Mouse (Mus musculus): ENCODE measurements around the gene Naa60. TPM values are rescaled to one million over a fixed set of nuclear protein-coding genes. Genes with fewer than 3 reads are reported as not detected.

The Naa60 gene
- polyA plus RNA-seq, 1 experiment from 2014 or later: 60.6 TPM

DNA sequence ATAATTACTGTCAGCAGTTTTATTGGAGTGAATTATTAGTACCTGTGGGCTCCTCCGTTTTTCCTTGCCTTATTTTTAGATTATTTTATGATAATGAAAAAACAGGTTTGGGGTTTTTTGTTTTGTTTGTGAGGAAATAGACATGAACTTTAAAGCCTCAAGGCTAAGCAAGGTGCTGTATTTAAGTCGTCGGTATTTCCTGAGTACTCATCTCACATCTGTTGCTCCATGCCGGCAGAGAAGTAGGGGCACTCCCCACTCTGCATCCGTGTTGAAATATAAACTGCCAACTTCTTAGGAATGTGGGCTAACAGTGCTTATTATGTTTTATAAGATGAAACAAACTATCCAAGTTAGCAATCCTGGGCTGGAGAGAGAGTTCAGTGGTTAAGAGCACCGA, 23.9 kb downstream of the Naa60 start:
- Histone ChIP-seq H3K36me3 (replicated peaks) (peaks cover 51% of the 10 kb centered on the region), H3K4me2 (no peak overlapping the region), H3K27ac (no peak overlapping the region), H3K9me3 (no peaks in the 10 kb centered on the region), H3K9ac (no peak overlapping the region), H3K4me3 (replicated peaks) (no peak overlapping the region), H3K27me3 (no peaks in the 10 kb centered on the region), H3K4me1 (no peaks in the 10 kb centered on the region)
- no peak for ATAC-seq (ENCODE audit: low FRiP score)
- WGBS: 89% methylated on average over 6 of the region's 6 CpGs

GRCm38 (mm10) chr16:3896553-3896952, 24.4 kb downstream of the Naa60 start:
- no peaks in the 10 kb centered on the region for H3K4me1 ChIP-seq
- 87% methylated on average over 1 of the region's 1 CpGs for WGBS
- H3K27me3 ChIP-seq: no peaks in the 10 kb centered on the region
- ATAC-seq (ENCODE audit: low FRiP score): no peak
- H3K4me3 ChIP-seq (replicated peaks): no peak overlapping the region
- no peak overlapping the region for H3K4me2 ChIP-seq
- H3K9ac ChIP-seq: no peak overlapping the region
- H3K36me3 ChIP-seq (replicated peaks): peaks cover 56% of the 10 kb centered on the region
- H3K27ac ChIP-seq: no peak overlapping the region
- no peaks in the 10 kb centered on the region for H3K9me3 ChIP-seq

GRCm38 (mm10) chr16:3907471-3907870, 35.3 kb downstream of the Naa60 start:
- Histone ChIP-seq H3K9ac (no peak overlapping the region), H3K9me3 (no peaks in the 10 kb centered on the region), H3K4me3 (replicated peaks) (no peak overlapping the region), H3K4me1 (peaks cover 9% of the 10 kb centered on the region), H3K36me3 (replicated peaks) (peaks cover 38% of the 10 kb centered on the region), H3K27ac (no peak overlapping the region), H3K4me2 (no peak overlapping the region), H3K27me3 (no peaks in the 10 kb centered on the region)
- ATAC-seq (ENCODE audit: low FRiP score): no peak
- 78% methylated on average over 2 of the region's 2 CpGs for WGBS

DNA sequence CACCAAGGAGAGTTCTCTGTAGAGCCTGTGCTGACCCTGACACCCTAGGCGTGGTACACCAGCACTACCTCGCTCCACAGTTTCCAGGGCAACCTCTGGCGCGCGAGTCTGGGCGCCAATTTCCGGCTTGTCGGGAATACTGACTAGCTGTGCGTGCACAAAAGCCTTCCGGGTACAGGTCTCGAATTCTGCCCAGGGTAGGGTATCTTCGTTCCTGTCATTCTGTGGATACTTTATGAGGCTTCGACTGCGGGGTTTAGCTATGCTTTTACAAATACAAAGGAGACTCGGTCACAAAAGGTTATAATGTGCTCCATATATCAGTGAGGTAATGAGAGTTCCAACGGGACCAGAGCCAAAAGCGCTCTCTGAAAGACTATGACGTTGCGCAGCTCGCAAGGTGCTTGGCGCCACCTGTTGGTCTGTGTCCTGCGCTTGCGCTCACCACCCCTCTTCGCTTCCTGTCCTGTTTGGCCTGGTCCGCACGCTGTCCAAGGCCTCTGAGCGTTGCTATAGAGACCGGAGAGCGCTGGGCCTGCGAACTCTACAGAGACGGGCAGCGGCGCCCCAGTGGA, 36.4 kb downstream of the Naa60 start, which contains the start of the genes 1700037C18Rik and Cluap1:
Gene 1700037C18Rik (minus strand): TSS at position 153 of the 575 bp plus-strand sequence.
Gene Cluap1 (plus strand): TSS at position 265 of the 575 bp plus-strand sequence.
- Histone ChIP-seq H3K4me3 (replicated peaks) (peak within 1 kb of the TSS; percentile 63), H3K36me3 (replicated peaks) (peaks cover 34% of the 10 kb centered on the region), H3K9ac (peak within 1 kb of the TSS; percentile 73), H3K27me3 (no peaks in the 10 kb centered on the region), H3K4me1 (peaks cover 9% of the 10 kb centered on the region), H3K4me2 (peak within 1 kb of the TSS; percentile 79), H3K9me3 (no peaks in the 10 kb centered on the region), H3K27ac (peak within 1 kb of the TSS; percentile 74)
- ATAC-seq (ENCODE audit: low FRiP score): peak; percentile 97
- WGBS: 0% methylated on average over 33 of the region's 33 CpGs

DNA sequence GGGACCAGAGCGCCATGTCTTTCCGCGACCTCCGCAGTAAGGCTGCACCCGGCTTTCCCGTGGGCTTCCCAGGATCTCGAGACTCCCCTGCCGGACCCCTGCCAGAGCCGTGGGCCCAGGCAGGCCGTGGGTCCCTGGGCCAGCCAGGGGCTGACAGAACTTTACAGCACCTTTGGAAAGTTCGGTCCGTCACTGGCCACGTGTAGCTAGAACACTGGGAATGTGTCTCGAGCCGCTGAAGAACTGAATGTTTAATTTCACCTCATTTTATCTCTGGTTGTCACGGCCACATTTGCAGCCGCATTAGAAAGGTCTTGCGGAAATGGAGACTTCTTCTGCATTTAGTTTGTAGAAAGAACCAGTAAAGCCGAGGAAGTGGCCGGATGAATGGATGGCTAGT, 36.9 kb downstream of the Naa60 start:
- Histone ChIP-seq H3K4me3 (replicated peaks) (peak overlapping the region; percentile 63), H3K4me2 (peak overlapping the region; percentile 79), H3K36me3 (replicated peaks) (peaks cover 33% of the 10 kb centered on the region), H3K4me1 (peaks cover 9% of the 10 kb centered on the region), H3K9ac (peak overlapping the region; percentile 73), H3K27me3 (no peaks in the 10 kb centered on the region), H3K27ac (peak overlapping the region; percentile 74), H3K9me3 (no peaks in the 10 kb centered on the region)
- 10% methylated on average over 20 of the region's 20 CpGs for WGBS
- no peak for ATAC-seq (ENCODE audit: low FRiP score)

DNA sequence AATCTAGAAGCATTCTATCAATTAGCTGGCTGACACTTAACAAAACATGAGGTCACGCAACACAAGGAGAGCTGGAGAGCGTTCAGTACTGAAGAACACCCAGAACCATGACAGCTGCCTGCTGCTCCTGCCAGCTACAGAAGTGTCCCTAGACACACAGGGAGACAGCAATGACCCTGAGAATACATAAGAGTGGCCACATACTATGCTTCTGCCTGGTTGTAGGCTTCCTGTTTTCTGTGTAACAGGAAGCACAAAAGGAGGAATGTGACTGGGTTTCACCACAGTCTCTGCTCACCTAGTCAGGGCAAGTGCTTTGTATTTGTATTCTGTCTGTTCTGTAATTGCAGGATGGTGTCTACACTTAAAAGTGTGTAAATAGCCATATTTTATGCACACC, 48.6 kb downstream of the Naa60 start:
- 91% methylated on average over 2 of the region's 2 CpGs for WGBS
- peaks cover 53% of the 10 kb centered on the region for H3K36me3 ChIP-seq (replicated peaks)

DNA sequence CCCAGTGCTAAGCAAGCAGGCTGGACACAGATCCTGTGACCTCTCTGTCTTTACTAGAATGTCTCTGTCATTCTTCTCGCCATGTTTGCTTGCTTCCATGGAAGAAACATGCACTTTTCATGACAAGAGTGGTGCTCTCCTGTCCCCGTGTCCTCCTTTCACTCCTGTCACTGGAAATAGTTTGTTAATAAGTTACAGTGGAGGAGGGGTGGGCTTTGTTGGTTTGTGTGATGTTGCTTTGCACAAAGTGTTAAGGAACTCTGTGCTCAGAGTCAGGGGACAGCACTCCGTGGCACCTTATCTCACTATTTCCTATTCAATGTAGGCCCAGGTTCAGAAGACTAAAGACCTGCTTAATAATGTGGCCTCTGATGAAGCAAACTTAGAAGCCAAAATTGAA, 51.3 kb downstream of the Naa60 start:
- H3K4me2 ChIP-seq: no peak overlapping the region
- WGBS: 92% methylated on average over 3 of the region's 3 CpGs
- no peaks in the 10 kb centered on the region for H3K9me3 ChIP-seq
- peaks cover 70% of the 10 kb centered on the region for H3K36me3 ChIP-seq (replicated peaks)
- H3K4me1 ChIP-seq: no peaks in the 10 kb centered on the region
- no peak overlapping the region for H3K27ac ChIP-seq
- no peak overlapping the region for H3K9ac ChIP-seq
- H3K4me3 ChIP-seq (replicated peaks): no peak overlapping the region
- ATAC-seq (ENCODE audit: low FRiP score): no peak
- H3K27me3 ChIP-seq: no peaks in the 10 kb centered on the region

More for the DNA sequence above, 48.6 kb downstream of the Naa60 start:
- Histone ChIP-seq H3K9me3 (no peaks in the 10 kb centered on the region), H3K4me3 (replicated peaks) (no peak overlapping the region), H3K4me2 (no peak overlapping the region), H3K9ac (no peak overlapping the region), H3K4me1 (no peaks in the 10 kb centered on the region), H3K27ac (no peak overlapping the region), H3K27me3 (no peaks in the 10 kb centered on the region)
- no peak for ATAC-seq (ENCODE audit: low FRiP score)

DNA sequence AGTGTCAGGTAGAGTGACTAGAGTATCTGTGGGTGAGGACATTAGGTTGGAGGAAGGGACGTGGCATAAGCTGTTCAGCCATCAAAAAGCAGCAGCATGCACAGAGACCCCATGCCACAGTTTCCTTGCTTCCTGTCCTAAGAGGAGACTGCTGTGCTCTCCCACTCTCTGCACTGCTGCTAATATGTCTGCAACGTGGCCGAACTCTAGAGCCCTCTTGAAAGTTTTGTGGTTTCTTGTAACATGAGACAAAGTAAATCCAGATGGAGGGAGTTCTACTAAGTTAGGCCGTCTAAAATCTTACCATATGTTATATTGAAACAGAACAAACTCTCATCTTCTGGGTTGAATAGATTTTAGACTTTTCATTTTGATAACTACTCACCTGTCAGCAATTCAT, 51.8 kb downstream of the Naa60 start:
- H3K4me2 ChIP-seq: no peak overlapping the region
- H3K9ac ChIP-seq: no peak overlapping the region
- no peak for ATAC-seq (ENCODE audit: low FRiP score)
- no peaks in the 10 kb centered on the region for H3K4me1 ChIP-seq
- no peaks in the 10 kb centered on the region for H3K9me3 ChIP-seq
- H3K27ac ChIP-seq: no peak overlapping the region
- WGBS: 87% methylated on average over 4 of the region's 4 CpGs
- H3K27me3 ChIP-seq: no peaks in the 10 kb centered on the region
- peaks cover 73% of the 10 kb centered on the region for H3K36me3 ChIP-seq (replicated peaks)
- H3K4me3 ChIP-seq (replicated peaks): no peak overlapping the region

GRCm38 (mm10) chr16:3928582-3928981, 56.4 kb downstream of the Naa60 start:
- no peak overlapping the region for H3K4me2 ChIP-seq
- no peak for ATAC-seq (ENCODE audit: low FRiP score)
- H3K4me3 ChIP-seq (replicated peaks): no peak overlapping the region
- H3K4me1 ChIP-seq: no peaks in the 10 kb centered on the region
- peaks cover 67% of the 10 kb centered on the region for H3K36me3 ChIP-seq (replicated peaks)
- H3K9me3 ChIP-seq: no peaks in the 10 kb centered on the region
- no peak overlapping the region for H3K9ac ChIP-seq
- no peaks in the 10 kb centered on the region for H3K27me3 ChIP-seq
- 84% methylated on average over 1 of the region's 1 CpGs for WGBS
- H3K27ac ChIP-seq: no peak overlapping the region

- no peak for ATAC-seq (ENCODE audit: low FRiP score)
- Histone ChIP-seq H3K27me3 (no peaks in the 10 kb centered on the region), H3K4me1 (no peaks in the 10 kb centered on the region), H3K9ac (no peak overlapping the region), H3K9me3 (no peaks in the 10 kb centered on the region), H3K4me3 (replicated peaks) (no peak overlapping the region), H3K27ac (no peak overlapping the region), H3K36me3 (replicated peaks) (peaks cover 67% of the 10 kb centered on the region), H3K4me2 (no peak overlapping the region)
- WGBS: 80% methylated on average over 7 of the region's 7 CpGs
These were observed 57.0 kb downstream of the Naa60 start for GRCm38 (mm10) chr16:3929151-3929550.

DNA sequence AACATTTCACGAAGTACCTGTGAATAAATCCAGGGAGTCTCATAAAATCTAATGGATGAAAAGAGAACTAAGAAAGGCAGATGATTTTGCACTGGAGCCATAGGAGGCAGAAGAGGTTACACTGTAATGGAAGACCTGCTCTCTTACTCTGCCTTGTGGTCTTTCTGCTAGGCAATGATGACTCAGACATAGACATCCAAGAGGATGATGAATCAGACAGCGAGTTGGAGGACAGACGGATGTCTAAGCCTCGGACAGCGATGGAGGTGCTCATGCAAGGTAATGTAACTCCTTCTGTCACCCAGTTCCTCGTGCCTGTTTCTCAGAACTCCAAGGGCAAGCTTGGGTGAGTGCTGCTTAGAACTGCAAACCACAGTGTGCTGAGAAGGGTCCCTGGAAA, 61.4 kb downstream of the Naa60 start:
- Histone ChIP-seq H3K9me3 (no peaks in the 10 kb centered on the region), H3K27ac (no peak overlapping the region), H3K4me3 (replicated peaks) (no peak overlapping the region), H3K9ac (no peak overlapping the region), H3K27me3 (no peaks in the 10 kb centered on the region), H3K36me3 (replicated peaks) (peaks cover 73% of the 10 kb centered on the region), H3K4me1 (no peaks in the 10 kb centered on the region), H3K4me2 (no peak overlapping the region)
- no peak for ATAC-seq (ENCODE audit: low FRiP score)
- WGBS: 89% methylated on average over 6 of the region's 6 CpGs

DNA sequence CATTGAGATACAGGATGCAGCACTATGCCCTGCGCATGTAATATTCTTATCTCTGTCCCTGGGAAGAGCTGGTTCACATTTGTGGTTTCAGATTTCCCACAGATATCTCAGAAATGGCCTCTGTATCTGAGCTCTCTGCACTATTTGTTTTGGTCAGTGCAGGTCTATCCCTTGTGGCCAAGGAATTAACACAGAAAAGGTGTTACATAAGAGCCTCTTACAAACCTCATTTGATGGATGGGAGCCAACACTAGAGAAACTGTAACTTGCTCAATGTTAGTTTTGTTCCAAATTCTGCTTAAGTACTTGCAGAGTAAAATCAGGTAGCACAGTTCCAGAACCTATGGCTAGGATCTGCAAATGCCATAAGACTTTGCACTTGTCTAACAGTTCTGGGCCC, 61.9 kb downstream of the Naa60 start:
- Histone ChIP-seq H3K9ac (no peak overlapping the region), H3K36me3 (replicated peaks) (peaks cover 75% of the 10 kb centered on the region), H3K4me2 (no peak overlapping the region), H3K9me3 (no peaks in the 10 kb centered on the region), H3K27me3 (no peaks in the 10 kb centered on the region), H3K4me3 (replicated peaks) (no peak overlapping the region), H3K4me1 (no peaks in the 10 kb centered on the region), H3K27ac (no peak overlapping the region)
- 94% methylated on average over 1 of the region's 1 CpGs for WGBS
- ATAC-seq (ENCODE audit: low FRiP score): no peak

DNA sequence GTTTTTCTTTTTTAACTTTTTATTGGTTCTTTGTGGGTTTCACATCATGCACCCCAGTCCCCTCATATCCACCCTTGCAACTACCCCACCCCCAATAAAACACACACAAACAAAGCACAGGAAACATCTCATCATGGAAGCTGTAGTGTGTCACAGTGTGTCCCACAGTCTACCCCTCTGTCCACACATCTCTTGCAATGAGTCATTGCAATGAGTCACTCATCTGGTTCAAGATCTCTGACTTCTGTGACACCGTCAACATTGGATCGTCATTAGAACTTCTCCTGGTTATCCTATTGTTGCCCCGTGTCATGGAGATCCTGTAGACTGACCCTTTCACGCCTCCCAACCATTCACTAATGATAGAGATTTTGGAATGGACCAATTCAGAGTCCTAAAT, 62.5 kb downstream of the Naa60 start:
- H3K9me3 ChIP-seq: no peaks in the 10 kb centered on the region
- no peak overlapping the region for H3K4me2 ChIP-seq
- H3K36me3 ChIP-seq (replicated peaks): peaks cover 70% of the 10 kb centered on the region
- no peak overlapping the region for H3K4me3 ChIP-seq (replicated peaks)
- no peak for ATAC-seq (ENCODE audit: low FRiP score)
- H3K27me3 ChIP-seq: no peaks in the 10 kb centered on the region
- 93% methylated on average over 4 of the region's 4 CpGs for WGBS
- H3K27ac ChIP-seq: no peak overlapping the region
- no peak overlapping the region for H3K9ac ChIP-seq
- no peaks in the 10 kb centered on the region for H3K4me1 ChIP-seq
